Mouse (Mus musculus) yolk sac, embryonic 10.5 days (tissue): Measurements from ENCODE around the gene Cbx8.
A peak's percentile ranks its signal among the peaks of the same experiment; 100 is the strongest.

ENCODE experiments used
- DNase-seq: peaks from one replicate; pipeline ENCODE4 v3.0.0-alpha.2; 2017; ENCODE audit warnings: low spot score

The Cbx8 gene

DNA sequence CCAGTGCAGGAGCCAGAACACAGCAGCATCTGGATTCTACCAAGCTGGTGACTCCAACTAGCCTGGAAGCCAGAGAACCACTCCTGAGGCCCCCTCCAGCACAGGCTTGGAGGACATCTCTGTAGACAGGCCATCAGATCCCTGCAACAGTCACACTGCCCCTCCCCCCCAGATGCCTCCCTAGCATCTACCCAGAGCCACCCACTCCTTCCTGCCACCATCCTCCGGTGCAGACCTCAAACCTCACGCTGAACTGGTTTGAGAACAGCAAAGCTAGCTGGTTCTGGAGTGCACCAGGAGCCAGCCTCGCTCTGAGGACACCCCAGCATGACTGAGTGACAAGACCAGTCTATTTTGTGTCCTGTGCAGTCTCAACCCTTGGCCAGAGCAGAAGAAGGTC, 48.0 kb downstream of the Cbx8 start:
- no peak for DNase-seq

GRCm38 (mm10) chr11:118987999-118988398, 52.8 kb downstream of the Cbx8 start, which contains the start of gene Enpp7:
TSS of gene Enpp7 (plus strand) at chr11:118988188.
- peak; percentile 74 for DNase-seq
